Mouse (Mus musculus): ENCODE results near the gene H2-Q6.
"Not testable (repeated sequence)": the region's sequence is repeated elsewhere in the genome, so short reads cannot be mapped to it uniquely, and the experiment has no call there.

DNA sequence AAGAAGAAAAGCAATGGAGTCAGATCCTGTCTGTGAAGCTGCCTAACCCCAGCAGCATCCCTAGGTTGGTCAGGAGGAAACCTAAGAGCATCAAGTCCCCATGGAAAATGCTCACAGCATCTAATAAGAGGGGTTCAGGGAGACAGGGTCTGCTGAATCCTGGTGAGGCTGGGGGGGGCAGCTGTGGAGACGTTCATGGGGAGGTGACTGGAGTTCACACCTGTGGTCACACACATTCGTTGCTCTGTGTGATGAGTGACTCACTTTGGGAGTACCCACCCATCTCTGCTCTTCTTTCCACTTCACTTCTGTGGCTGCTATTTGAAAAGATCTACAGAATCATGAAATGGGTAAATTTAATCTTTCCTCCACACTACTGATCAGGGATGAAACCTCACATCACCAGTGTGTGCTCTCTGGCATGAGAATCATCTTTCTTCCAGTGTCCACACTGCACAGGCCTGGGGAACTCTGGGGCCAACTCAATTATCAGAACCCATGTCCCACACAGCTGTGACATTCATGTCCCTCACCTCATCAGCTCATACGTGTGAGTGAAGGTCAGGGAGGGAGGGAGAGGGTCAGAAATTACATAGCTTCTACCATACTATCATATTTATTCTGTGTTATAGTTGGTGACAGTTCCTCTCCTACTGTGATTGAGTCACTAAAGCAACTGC, 1.4 kb upstream of the H2-Q6 start:
- TF ChIP-seq CTCF, EP300 (IDR thresholded peaks at IDR 0.05; ENCODE audit: low read depth): not testable (repeated sequence)

Data from liver, embryonic 14.5 days (tissue).